Mouse (Mus musculus): ENCODE measurements at regions not wholly inside any gene's neighbourhood (a gene's known extent, or its start where the extent isn't known, plus 50 kb on each side); places are given as distances from the start of the nearest gene placed in this dataset.

DNA sequence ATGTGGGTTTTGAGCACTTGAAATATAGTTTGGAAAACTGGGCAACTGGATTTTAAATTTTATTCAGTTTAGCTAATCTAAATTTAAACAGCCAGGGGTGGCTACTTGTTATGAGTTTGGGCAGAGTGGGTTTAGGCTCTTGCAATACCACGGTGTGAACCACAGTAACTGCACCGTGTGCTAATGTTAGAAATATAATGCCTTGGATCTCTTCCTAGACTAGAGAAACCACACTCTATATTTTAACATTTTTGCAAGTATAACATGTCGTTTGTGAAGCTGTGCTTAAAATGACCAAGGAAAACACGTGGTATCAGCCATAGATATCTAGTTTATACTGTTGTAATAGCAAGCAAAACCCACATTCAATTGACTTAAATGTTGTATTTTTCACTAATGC is 245.9 kb upstream of the Lcorl start:
- intact Hi-C loops (cut with DNase I), result no loop called here
- DNase-seq, result no peak

DNA sequence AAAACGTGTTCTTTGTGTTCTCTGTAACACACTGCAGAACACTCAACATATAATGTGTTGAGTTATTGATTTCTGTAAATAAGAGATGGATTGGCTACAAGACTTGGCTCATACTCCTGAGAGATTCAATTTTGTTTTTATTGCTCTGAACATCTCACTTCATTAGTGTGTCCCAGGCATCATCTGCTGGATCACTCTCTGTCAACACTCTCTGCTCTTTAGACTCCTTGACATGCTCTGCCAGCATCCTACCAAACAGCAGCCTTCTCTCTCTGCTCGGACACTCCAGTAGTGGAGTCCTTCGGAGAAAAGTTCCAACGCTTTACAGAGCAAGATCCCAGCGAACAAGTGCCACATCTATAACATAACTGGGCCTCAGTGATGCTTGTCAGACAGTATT is 235.1 kb upstream of the Lcorl start:
- DNase-seq, result no peak
- intact Hi-C loops (cut with DNase I), result no loop called here

DNA sequence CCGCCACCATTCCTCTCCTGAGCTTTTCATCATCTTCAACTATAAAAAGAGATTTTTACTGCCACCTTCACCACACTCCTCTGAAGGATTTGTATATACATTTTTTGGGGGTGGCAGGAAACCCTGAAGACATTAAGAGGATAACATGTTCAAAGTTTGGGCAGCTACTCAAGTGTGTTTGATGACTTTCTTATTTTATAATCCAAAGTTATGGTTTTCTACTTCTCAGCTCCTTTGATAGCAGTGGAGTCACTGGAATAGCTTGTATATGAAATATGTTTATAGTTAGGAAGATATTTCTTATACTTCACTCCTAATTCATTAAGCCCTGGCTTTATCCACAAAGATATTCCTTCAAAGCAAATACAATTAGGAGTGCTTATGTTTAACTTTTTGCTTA is 229.5 kb upstream of the Lcorl start:
- no peak for DNase-seq
- intact Hi-C loops (cut with DNase I), result no loop called here

GRCm38 (mm10) chr5:46083293-46083692 is 225.9 kb upstream of the Lcorl start:
- intact Hi-C loops (cut with DNase I), result no loop called here
- no peak for DNase-seq

- DNase-seq, result no peak
- intact Hi-C loops (cut with DNase I), result loop anchor here (5.0 kb wide), 1 partner anchor 146 kb away; no protein-coding TSS in a partner anchor
Observed at GRCm38 (mm10) chr5:46073744-46074143, 216.3 kb upstream of the Lcorl start.

GRCm38 (mm10) chr5:46073136-46073535 is 215.7 kb upstream of the Lcorl start:
- intact Hi-C loops (cut with DNase I), result loop anchor here (5.0 kb wide), 1 partner anchor 146 kb away; no protein-coding TSS in a partner anchor
- peak; percentile 15 to 17 for DNase-seq

DNA sequence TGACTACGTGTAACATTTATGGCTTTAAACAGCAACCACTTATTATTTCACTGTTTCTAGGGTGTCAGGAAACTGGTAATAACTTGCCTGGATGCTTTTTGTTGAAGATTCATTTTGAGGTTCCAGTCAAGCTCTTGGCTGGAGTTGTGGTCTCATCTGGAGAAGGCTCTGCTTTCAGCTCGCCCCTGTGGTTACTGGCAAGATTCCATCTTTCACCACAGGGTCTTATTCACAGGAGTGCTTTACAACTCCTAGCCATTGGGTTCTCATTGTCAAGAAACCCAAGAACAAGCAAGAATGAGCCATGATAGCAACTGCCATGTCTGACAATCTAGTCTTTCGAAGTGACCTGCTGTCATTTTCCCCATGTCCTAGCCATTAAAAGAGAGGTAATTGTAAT is 202.5 kb upstream of the Lcorl start:
- DNase-seq, result no peak
- intact Hi-C loops (cut with DNase I), result no loop called here

DNA sequence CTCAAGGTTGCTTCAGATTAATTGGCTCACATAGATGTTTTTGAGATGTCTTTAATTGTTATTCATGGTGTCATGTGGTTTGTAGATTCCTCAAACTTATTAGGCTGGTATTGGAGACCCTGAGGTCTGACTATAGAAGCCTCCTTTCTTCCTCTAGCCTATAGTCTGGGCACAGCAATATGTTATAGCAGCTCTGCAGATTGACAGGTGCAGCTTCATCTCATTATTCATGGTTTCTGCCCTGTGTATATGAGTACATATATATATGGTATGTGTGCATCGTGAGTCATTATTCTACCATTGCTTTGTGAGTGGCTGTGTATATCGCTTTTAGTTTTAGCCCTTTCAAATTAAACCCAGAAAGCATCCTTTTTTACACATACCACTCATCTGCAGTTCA is 197.4 kb upstream of the Lcorl start:
- intact Hi-C loops (cut with DNase I), result no loop called here
- no peak for DNase-seq

DNA sequence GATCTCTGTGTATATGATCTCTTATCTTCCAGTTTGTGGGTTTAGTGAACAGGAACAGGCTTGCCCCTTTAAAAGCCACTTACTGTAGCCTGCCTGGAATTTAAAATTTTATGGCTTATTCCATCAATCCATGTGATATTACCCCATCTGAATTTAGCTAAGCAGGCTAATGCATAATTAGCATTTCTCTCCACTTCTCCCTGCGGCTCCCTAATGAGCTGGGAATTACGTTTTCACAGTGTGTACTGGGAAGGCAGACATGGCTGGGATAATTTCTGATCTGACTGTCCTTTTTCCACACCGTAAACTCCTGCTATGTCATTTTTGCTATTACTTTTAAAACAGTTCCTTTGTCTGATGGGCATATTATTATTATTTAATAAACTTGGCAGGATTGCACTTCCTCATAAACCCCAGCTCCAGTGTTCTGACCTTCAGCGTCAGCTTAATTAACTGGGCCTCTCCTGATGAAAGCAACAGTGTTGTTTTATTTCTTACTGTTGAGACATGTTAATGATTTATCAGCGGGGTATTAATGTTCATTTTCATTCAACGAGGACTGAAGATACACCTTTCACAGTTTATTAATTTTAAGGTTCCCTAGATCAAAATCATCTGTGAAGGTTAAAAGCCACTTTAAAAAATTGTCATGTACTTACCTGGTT is 185.4 kb upstream of the Lcorl start:
- no peak for DNase-seq
- intact Hi-C loops (cut with DNase I), result no loop called here

DNA sequence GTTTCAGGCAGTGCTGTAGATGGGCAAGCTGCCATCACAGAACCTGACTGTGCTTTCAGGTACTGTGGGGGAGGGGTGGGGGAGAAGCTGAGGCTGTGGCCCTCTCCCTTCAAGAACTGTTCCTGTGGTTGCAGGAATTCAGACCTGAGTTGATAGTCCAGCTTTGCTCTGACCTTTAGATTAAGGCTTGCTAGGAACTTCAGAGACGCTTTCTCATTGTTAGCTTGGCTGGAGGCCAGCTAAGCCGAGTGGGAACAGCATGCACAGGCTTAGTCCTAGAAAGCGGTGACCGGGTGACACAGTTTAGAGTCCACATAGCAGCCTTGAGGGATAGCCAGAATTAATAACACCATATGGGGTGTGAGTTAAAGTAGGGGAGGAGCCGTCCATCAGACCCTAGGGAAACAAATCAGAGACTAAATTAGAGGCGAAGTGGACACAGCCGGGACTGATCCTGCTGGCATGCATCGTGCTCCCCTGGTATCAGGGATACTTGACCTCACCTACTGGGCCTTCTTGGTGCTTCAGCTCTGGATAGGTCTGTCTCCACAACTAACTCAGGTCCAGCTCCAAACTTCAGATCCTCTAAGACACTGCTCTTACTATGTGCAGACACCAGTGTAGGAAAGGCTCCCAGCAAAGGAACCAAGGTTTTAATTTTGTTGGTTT is 175.7 kb upstream of the Lcorl start:
- peak; percentile 59 to 68 for DNase-seq
- intact Hi-C loops (cut with DNase I), result no loop called here

GRCm38 (mm10) chr5:46032206-46032605 is 174.8 kb upstream of the Lcorl start:
- DNase-seq, result no peak
- intact Hi-C loops (cut with DNase I), result no loop called here

DNA sequence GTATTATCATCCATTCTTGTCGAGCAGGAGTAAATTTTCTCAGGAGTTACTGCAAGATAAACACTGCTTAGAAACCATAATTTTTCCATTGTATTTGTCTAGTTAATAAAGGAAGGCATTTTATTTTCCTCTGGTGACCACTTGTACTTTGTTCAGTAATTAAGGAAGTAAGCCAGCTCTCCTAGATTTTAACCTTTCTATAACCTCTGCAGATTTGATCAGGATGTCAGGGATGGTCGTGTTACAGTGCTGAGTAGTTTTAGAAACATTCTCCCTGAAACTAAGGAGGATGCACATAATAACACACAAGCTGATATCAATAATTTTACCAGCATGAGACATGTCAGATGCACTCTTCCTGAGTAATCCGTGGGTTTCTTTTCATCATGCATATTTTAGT is 166.7 kb upstream of the Lcorl start:
- no peak for DNase-seq
- intact Hi-C loops (cut with DNase I), result no loop called here

DNA sequence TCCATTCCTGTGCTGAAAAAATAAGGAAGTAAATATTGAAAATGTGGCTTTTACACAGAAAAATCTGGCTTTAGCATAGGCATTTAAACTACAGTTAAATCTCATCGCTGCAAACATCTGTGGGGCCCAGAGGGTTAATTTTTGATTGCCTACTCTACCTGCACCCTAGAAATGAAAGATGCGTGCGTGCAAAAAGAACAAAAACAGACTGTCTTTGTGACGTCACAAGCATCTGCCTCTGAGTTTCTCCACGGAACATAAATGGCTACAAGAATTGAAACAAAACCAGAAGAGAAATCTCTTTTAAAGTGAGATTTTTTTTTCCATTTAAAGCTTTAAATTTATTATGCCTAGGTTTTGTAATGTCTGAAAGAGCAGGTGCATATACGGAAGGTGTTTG is 166.0 kb upstream of the Lcorl start:
- intact Hi-C loops (cut with DNase I), result no loop called here
- no peak for DNase-seq

GRCm38 (mm10) chr5:46022047-46022422 is 164.6 kb upstream of the Lcorl start:
- no peak for DNase-seq
- intact Hi-C loops (cut with DNase I), result no loop called here

DNA sequence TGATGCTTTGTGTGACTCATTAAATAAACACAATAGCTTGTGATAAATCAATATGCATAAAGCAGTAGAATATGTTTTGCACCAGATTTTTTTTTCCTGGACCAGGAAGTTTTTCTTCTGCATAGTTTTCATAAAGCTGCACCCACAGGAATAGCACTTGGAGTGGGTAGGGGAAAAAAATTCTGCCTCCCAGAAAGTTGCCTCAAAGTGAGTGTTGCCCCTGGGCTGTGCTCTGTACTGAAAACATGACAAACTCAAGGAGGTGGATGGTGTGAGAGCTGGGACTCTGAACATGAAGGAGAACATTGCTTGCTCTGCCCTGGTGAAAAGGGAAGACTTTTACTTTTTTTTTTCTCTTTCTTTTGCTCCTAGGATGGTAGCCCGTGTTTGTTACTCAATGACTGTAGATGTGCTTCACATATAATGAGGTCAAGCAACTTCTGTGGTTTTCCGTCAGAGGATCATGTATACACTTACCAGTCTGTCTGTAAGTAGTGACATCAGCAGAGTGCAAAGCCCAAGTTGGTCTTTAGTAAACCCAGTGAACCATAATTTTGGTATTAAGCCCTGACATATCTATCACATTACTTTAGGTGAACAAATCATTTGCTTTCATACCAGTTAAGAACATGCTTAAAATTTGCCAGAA is 164.1 kb upstream of the Lcorl start:
- intact Hi-C loops (cut with DNase I), result no loop called here
- DNase-seq, result no peak

GRCm38 (mm10) chr5:46020175-46020574 is 162.8 kb upstream of the Lcorl start:
- DNase-seq, result no peak
- intact Hi-C loops (cut with DNase I), result no loop called here

DNA sequence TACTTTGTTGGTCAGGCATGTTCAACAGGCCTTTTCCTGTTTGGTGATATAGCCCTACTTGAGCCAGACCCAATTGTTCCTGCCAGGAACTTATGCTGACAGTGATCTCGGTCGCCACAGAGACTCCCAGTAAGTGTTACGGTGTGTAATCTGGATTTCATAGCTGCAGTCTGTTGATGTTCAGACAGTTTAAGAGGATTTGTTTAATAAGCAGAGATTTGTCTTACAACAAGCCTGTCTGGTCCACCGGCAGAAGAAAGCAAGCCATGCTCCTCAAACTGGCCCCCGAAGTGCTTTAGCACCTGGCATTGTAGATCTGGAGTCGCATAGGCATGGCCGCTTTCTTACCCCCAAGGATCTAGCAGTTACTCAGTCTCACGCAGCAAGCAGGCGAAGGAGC is 150.0 kb upstream of the Lcorl start:
- DNase-seq, result no peak
- intact Hi-C loops (cut with DNase I), result no loop called here

DNA sequence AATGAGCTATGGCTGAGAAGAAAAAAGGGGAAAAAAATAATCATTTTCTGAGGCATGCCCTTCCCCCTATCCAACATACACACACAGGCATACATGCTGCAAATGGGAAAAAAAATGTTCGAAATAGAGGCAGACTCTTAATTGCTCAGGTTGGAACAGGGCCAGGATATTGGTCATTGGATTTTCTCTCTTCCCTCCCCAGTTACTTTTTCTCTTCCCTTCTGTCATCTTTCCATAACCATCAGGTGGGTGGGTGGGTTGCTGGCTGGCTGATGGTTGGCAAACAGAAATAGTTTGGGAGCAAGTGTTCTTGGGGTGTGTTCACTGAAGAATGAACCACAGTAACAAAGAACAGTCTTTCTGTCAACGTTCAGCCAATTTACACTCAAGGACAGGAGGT is 149.3 kb upstream of the Lcorl start:
- no peak for DNase-seq
- intact Hi-C loops (cut with DNase I), result no loop called here

- DNase-seq, result no peak
- intact Hi-C loops (cut with DNase I), result no loop called here
Observed at GRCm38 (mm10) chr5:46006228-46006627, 148.8 kb upstream of the Lcorl start.

GRCm38 (mm10) chr5:46005631-46006030 is 148.2 kb upstream of the Lcorl start:
- DNase-seq, result no peak
- intact Hi-C loops (cut with DNase I), result no loop called here

- intact Hi-C loops (cut with DNase I), result no loop called here
- DNase-seq, result peak in 1 of 2 experiments; percentile 3
Observed at GRCm38 (mm10) chr5:46002011-46002410, 144.6 kb upstream of the Lcorl start.

DNA sequence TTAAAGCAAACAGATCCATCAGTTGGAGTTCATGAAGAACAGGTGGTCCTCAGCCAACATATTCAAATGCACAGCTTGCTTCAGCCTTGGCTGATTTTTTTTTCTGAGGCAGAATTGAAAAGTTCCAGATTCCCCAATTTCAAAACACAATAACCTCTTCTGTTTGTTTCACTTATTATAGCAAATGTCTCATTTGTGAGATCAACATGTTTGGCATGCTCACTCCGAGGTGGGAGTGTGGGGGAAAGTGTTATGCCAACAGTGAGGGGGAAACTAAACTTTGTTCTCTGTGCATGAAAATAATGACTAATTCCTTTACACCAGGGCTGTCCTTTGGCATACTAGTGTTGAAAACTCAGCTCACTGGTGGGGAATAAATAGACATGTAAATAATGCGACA is 100.4 kb upstream of the Lcorl start:
- intact Hi-C loops (cut with DNase I), result no loop called here
- no peak for DNase-seq

Data from heart, postnatal 10 days (tissue).